Mouse (Mus musculus) right cerebral cortex, adult 18-20 months (tissue): ENCODE measurements around the gene Marveld3.

ENCODE experiments used
- DNase-seq: peaks from one replicate; pipeline ENCODE4 v3.0.0; 2022; ENCODE audit warnings: mixed read lengths

Marveld3 gene

DNA sequence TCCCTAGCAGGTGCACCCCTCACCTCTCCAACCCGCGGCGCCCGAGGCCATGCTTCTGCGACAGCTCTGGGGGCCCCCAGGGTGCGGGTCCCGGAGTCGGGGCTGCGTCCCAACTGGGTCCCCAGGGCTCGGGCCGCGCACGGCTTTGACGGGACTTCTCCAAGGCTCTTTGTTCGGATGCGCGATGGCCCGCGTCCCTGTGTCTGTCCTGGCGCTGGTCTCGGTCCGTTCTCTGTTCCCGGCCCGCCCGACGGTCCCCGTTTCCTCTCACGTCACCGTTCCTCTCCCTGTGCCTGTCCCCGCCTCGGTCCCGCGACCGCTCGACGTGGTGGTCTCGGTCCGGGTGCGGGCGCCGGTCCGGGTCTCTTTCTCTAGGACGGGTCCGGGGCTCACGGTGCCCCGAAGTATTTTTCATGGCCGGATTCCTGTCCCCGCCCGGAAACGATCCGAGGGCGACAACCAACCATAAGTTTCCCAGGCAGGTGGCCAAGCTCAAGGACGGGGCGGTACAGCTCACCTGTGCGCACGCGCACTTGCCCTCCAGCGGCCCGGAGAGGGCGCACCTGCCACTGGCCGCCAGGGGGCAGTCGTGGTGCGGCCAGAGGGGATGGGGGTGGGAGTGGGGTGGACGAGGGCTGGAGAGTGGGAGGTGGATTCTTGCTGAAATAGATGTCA, at the start of gene Marveld3:
Gene Marveld3, minus strand, starts transcription at position 511 of the 675 bp plus-strand sequence.
- no peak for DNase-seq

DNA sequence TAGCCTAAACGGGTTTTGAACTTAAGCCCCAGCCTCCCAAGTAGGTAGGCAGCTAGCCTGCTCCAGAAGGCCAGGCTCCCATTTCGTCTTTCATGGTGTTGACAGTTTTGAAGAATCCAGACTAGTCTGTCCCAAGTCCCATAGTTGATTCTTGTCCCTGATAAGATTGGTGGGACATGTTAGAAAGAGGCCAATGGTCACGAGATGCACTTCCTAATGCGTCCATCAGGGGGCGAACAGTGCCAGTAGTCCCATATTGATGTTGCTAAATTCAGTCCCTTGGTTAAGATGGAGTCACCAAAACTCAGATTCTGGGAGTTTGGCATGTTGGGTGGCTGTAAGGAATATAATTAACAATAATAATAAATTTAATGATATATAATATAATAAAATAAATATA, 48.9 kb upstream of the Marveld3 start:
- DNase-seq = peak; percentile 18

DNA sequence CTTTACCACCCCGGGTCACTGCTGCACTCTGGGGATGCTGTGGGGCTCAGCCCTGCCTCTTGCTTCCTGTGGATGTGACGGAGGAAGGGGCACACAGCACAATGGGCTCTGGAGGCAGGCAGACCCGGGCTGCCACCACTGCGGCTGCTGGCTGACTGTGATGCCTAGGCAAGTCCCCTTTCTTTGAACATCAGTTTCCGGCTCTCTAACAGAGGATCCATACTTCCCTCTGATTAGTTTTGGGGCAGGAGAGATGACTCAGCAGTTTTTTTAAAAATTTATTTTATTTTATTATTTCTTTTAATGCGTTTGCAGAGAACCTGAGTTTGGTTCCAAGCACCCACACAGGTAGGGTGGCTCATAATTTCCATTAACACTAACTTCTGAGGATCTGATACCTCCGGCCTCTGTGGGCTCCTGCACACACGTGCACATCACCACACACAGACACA, 47.0 kb upstream of the Marveld3 start:
- DNase-seq = no peak

DNA sequence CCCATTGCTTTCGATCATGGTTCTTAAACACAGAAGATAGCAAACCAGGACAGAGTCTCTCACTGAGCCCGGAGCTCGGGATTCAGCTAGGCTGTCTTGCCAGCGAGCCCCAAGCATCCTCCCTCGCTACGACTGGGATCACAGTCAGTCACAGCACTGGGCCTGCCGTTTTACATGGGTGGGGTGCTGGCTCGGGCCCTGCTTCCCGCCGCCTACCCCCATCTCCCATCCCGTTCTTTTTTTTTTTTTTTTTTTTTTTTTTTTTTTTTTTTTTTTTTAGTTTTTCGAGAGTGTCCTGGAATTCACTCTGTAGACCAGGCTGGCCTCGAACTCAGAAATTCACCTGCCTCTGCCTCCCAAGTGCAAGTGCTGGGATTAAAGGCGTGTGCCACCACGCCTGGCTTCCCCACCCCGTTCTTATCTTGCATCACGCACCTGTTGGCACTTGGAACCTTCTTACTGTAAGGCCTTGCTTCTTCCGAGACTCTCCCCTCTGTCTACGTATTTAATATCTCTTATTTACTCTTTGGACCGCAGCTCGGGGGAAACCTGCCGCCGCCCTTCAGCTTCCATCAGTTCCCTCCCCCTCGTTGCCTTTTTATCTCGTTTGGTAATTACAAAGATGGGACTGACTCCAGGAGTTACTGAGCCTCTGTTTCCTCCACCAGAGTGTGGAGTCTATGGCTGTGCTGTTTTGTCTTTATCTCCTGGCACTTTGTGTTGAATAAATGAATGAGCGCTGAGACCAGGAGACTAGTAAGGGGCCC, 46.4 kb upstream of the Marveld3 start:
- no peak for DNase-seq

DNA sequence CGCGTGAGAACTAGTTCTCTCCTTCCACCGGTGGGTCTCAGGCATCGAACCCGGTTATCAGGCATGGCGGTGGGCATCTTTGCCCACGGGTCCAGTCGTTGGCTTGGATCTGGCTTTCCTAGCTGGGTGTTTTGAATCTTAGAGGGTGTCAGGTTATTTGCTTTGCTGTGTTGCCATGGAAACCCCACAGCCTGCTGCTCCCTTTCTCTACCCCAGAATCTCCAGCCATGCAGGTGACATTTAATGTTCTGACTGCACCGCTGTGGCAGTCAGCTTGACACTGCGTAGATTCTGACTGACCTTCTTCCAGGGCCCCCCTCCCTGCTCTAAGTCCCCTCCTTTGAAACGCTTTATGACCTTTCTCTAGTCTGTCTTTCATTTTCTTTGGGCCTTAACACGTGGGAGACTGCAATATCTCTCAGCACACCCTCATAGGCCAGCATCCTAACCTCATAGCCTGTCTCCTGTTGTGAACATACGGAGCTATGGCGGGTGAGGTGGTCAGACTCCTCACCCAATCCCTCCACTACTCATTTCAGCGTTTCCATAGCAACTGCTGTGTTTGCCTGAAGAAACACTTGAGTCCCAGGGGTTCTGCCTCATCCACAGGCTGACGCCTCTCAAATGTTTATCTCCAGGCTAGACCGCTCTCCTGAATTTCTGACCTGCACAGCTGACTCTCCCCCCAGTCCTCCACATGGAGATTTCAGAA, 44.5 kb upstream of the Marveld3 start:
- DNase-seq = peak; percentile 28

DNA sequence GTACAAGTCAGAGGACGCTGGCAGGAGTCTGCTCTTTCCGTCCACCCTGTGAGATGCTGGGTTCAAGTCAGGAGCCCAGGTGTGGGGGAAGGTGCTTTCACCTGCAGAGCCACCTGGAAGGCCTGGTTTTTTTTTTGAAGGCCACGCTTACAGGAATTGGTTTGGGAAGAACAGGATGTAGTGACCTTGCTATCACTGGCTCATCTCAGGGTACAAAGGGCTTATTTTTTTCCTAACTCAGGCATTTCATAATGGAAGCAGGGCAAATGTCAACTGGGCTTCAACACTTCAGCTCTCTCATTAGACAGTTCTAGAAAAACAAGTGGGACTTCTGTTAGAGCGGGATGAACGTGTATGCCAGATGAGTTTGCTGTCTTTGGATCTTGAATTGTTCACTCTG, 42.3 kb upstream of the Marveld3 start:
- no peak for DNase-seq

DNA sequence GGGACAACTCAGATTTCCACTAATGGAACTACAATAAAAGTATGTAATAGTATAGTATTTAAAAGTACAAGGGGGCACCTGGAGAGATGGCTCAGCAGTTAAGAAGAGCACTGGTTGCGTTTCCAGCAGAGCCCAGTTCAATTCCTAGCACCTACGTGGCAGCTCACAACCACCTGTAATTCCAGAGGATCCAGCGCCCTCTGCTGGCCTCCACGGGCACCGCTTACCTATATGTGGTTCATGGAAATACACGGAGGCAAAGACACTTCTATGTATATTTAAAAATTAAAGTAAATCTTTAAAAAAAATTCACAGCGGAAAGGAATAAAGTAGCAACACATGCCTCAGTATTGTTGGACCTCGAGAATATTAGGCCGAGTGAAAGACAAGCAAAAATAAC, 41.0 kb upstream of the Marveld3 start:
- no peak for DNase-seq

DNA sequence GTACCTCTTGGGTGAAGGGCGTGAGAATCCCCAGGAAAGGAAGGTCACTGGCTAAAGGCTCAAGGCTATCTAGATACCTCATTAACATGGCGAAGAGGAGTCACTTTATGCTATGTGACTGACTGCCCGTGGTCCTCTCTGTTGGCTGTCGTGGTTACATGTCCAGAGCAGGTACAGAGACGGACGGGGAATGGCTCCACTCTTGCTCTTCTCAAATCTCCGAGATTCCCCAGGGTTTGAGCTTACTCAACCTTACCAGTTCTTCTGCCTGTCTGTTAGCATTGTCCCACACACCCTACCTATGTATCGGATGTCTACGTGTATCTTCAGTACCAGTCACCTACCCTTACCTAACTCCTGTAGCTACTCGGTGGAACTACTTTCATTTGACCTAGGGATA, 38.0 kb upstream of the Marveld3 start:
- no peak for DNase-seq

DNA sequence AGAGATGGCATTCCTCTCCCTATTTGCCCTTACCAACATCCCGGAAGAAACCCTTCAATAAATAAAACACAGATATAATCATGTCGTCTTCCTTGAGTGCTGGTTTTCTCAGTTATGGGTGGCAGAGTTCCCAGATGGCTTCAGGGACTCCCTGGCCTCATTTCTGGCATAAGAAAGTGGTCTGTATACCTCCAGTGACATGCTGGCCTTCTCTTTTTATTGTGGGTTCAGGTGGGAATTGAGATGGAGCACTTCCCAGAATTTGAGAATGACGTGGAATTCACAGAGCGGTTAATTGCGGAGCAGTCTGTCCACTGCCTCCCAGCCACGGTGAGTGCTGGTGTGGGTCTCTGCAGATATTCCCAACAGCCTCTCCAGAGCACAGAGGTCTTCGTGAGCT, 36.1 kb upstream of the Marveld3 start:
- no peak for DNase-seq

DNA sequence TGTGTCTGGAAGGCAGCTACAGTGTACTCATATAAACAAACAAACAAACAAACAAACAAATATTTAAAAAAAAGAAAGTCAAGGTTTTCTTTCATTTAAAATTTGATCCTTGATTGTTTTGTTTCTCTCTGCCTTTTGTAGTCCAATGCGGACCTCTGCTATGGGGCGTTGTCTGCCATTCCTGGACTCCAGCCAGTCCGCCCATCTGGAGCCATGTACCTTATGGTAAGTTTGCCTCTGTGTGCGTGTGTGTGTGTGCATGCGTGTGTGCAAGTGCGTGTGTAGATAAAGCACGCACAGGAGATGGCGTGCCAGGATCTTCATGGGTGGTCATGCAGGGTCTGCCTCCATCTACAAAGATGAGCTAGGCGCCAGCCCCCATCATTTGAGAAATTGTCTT, 35.4 kb upstream of the Marveld3 start:
- no peak for DNase-seq

DNA sequence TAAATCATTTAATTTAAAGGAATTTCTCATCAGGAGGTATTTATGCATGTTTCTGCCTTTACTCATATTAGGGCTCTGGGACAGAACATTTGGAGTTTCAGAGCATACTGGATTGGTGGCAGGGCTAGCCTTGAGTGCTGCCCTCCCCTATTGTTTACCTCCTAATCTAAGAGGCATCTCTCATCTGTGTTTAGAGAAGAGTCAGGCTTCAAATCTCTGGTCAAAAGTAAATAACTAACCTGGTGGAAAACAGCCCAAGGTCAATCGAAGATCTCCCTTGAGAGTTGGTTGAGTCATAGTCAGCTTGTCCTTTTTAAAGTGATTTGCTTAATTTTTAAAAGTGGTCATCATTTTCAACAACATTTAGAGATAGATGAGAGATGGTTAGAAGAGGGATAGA, 30.9 kb upstream of the Marveld3 start:
- no peak for DNase-seq

DNA sequence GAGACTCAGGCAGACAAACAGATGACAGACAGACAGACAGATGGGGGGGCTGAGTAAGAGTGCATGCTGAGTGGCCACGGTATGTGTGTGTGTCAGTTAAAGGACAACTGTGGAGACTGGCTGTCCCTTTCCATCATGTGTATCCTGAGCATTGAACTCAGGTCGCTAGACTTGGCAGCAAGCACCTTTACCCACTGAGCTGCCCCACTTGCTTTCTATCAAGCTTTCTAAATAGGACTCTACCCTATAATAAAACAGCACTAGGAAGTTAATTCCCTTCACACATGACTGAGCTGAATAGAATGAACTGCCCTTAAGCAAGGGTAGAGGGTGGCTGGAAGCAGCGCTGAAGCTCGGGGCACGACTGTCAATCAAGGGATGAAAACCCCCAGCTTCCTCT, 30.2 kb upstream of the Marveld3 start:
- no peak for DNase-seq

DNA sequence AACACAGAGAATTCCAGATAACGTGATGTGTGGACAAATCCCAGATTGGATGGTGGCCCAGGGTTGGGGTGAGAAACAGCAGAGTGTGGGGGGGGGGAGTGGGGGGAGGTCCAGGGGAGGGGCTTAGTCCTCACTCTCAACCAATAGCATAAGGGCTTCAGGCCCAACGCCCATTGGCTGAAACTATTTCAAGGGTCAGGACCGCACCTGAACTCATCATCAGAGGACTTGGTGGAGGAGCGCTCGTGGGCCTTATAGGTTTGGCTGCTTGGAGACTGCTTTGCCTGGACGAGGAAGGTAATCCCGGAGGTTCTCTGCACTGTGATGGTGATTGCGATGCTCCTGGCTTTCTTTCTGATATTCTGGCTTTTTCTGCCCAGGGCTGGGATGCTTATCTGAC, 28.2 kb upstream of the Marveld3 start, which contains the start of gene Tat:
Gene Tat, plus strand, starts transcription at position 214 of the 400 bp plus-strand sequence.
- no peak for DNase-seq

DNA sequence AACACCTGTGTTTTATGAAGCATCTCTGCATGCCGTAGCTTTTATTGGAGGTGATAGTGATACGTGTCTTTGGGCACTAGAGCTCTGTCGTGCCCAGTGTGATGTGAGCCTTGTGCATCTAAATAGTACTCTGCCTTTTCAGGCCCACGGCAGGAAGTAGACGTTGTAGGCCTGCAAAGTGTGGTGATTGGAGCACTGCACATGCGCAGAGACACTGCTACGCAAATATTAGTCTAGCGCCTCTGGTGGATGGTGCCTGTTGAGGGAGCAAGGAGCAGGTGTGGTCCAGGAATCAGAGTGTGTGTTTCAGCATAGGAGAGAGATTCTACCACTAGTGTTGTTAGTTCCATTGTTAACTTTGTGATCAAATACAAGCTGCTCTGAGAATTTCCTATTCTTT, 27.1 kb upstream of the Marveld3 start:
- DNase-seq = no peak

DNA sequence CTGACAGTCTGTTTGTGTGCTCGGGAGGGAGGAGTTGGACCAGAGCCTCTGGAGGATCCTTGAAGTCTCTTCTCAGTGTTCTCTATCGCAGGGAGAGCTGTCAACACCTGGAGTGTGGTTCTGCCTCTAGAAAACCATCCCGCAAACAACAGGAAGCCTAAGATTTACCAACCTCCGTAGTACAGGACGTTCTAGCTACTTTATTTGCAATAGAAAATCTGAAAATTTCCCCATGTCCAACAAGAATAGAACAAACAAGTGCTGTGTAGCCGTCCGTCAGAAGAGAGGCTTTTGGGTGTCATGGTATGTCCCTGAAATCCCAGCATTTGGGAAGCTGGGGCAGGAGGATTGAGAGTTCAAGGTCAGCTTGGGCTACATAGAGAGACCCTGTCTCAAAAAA, 25.8 kb upstream of the Marveld3 start:
- DNase-seq = no peak

DNA sequence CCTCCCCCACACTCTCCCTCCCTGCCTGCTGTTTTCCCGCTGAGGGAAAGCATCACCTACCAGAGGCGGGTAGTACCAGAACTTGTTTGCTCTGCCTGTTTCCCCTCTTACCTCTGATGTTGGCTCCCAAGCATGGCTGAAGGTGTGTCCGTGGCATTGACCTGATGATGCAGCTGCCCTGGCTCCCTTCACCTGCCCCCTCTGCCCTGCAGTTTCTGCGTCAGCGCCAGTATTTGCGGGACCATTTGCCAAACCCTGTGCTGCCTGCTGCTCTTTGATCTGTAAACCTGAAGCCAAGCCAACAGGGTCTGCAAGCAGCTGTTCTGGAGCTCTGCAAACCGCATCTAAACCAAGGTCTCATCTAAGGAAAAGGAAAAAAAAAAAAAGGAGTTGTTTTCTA, 24.4 kb upstream of the Marveld3 start:
- no peak for DNase-seq

DNA sequence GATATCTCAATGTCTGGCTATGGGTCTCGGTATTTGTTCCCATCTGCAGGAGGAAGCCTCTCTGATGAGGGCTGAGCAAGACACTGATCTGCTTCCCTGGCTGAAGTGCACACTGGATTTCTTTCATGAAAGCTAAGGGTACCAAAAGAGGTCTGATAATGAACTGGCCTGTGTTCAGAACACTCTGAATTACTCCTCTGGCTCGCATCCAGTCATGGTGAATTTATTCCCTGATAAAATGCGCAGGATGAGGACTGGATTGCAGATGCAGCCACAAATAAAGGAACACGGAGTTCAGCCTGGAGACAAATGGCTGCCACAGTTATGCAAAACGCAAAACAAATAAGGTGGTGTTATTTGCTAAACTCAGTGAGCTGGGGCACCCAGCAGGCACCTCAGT, 21.9 kb upstream of the Marveld3 start:
- DNase-seq = no peak

DNA sequence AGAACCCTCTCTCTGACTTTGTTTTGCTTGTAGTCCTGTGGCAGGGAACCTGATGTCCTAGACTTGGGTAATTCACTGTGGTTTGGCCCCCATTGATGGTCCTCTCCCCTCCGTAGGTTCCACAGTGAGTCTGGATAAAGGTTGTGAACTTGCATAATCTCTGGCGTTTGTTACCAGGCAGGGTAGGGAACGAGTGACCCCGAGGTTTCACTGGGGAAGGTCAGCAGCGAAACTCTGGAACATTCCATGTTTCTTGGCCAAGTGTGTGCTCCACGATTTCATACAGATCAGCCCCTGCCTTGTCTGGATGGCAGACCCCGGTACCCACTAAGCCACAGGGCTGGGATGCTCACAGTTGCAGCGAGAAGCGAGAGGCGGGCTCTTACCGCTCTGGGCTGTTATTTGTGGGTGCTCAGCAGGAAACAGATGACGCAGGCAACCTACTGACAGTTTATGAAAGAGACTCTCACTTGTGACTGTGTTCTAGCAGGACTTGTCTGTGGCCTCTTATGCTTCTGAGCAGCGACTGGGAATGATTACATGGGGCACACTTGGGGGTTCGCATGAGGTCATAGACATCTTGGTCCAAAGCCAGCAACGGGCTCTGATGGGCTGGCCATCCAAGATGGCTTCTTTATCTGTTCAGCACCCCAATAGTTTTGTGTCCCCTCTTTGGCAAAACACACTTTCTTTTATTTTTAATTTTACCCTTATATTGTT, 20.5 kb upstream of the Marveld3 start:
- DNase-seq = no peak

DNA sequence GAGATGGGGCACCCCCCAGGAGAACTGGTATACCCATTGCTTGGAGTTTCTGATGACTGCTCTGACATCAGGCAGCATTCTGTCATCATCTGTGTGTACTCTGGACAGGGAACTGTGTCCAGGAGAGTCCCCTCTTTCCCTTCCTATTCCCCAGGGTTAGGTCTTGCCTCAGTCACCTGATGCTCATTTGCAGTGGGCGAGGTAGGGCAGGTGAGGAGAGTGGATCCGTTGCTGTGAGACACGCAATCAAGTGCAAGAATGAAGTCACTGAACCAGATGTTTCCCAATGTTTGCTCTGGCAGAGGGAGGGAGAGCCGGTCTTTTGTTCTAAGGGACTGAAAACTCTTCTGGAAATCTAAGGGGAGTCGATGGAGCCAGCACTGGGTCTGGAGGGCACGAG, 17.3 kb upstream of the Marveld3 start:
- no peak for DNase-seq

DNA sequence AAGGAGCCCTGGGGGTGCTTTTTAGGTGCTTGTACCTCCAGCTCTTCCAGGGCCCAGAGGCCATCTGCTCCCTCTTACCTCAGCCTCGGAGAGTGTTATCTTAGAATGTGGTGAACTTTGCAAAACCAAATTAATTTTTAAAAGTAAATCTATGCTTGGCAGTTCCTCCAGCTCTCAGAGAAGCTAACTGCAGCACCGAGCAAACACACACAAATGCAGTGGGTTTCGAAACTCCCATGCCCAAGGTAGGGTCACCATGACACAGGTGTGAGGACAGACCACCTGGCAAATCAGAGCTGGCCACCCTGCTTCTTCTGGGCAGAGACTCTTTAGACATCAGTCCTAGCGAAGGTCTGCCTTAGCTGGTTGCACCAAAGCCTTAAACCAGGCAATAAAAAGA, 10.9 kb upstream of the Marveld3 start:
- no peak for DNase-seq

DNA sequence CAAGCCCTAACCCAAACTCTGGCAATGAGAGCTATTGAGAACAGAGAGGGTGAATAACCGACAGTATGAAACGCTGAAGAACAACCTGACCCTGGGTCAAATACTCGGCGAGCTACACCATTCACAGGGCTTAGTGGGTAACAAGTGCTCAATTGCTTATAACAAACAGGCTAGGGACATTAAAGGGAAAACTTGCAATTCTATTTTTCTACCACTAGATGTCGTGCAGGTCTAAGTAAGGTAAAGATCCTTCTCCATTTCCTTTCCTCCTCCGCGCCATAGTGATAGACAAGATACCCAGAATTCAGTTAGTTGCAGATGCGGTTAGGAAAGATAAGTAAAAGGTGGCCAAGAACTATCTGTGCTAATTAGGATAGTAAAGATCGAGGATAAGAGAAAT, 8.3 kb upstream of the Marveld3 start:
- DNase-seq = no peak

DNA sequence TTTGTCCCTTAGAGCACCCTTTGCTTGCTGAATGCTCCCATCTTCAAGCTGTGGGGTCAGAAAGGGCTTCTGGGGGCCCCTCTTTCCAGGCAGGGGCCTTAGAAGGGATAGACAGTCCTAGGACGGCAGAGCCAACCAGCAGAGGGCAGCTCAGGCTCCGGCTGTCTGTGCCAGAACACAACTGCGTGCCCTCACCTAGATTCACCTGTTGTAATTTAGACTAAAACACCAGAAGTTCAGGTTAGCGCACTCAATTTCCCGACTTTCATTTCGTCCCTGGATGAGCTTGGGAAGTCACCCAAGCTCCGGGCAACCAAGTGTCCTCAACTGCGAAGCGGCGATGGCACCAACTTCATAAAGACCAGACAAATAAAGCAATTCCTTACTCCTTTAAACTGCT, 6.8 kb upstream of the Marveld3 start:
- no peak for DNase-seq

DNA sequence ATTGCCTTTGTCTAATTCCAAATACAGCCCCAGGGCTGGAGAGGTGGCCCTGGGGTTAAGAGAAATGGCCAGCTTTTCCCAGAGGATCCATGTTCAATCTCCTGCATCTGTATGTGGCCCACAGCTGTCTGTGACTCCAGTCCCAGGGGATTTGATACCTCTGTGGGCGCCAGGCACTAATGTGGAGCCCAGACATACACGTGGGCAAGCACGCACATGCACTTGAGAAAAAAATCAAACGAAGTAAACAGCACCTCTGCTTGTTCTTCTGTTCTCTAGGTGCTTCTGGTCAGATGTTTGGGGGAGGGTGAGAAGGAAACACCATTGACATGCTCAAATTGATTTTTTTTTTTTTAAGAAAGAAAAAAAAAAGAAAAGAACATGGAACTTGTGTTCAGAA, 2.1 kb upstream of the Marveld3 start:
- no peak for DNase-seq
